Mouse (Mus musculus) embryonic facial prominence, embryonic 14.5 days (tissue): ENCODE measurements around the gene Hs6st1. TPM values are rescaled to one million over a fixed set of nuclear protein-coding genes. Genes with fewer than 3 reads are reported as not detected.

ENCODE experiments used
- ATAC-seq: fragments of 200-750 bp; cut with Nextera tagmentation; 2 replicates; pipeline ENCODE4 v1.8.0; 2017; ENCODE audit warnings: low read depth, moderate number of reproducible peaks, moderate TSS enrichment
- DNase-seq: peaks from one replicate; pipeline ENCODE4 v3.0.0-alpha.2; 2015; ENCODE audit warnings: low spot score
- H3K27ac ChIP-seq: fragments of 300-500 bp; sonication (generic); replicated peaks from 2 replicates; pipeline ENCODE4 v1.5.1; 2014; ENCODE audit warnings: low read depth, mild to moderate bottlenecking, low read length, moderate library complexity
- H3K27me3 ChIP-seq: fragments of 300-500 bp; sonication (generic); replicated peaks from 2 replicates; pipeline ENCODE4 v1.6.1; 2014; ENCODE audit warnings: low read length; ENCODE audit not compliant: control insufficient read depth, insufficient read depth
- H3K36me3 ChIP-seq: fragments of 300-500 bp; sonication (generic); 2 replicates; pipeline ENCODE4 v1.6.1; 2014; ENCODE audit warnings: low read length, mixed read lengths; ENCODE audit not compliant: control insufficient read depth, insufficient read depth
- H3K4me1 ChIP-seq: fragments of 300-500 bp; sonication (generic); 2 replicates; pipeline ENCODE4 v1.6.1; 2014; ENCODE audit warnings: antibody characterized with exemption, low read length; ENCODE audit not compliant: control insufficient read depth, insufficient read depth
- H3K4me2 ChIP-seq: fragments of 300-500 bp; sonication (generic); 2 replicates; pipeline ENCODE4 v1.6.1; 2014; ENCODE audit warnings: low read depth, mild to moderate bottlenecking, low read length, moderate library complexity, mixed read lengths
- H3K4me3 ChIP-seq: fragments of 300-500 bp; sonication (generic); 2 replicates; pipeline ENCODE4 v1.5.1; 2014; ENCODE audit warnings: low read depth, mild to moderate bottlenecking, low read length
- H3K9ac ChIP-seq: fragments of 300-500 bp; sonication (generic); 2 replicates; pipeline ENCODE4 v1.6.1; 2014; ENCODE audit warnings: low read depth, mild to moderate bottlenecking, low read length, moderate library complexity, mixed read lengths
- H3K9me3 ChIP-seq: fragments of 300-500 bp; sonication (generic); 2 replicates; pipeline ENCODE4 v1.6.1; 2016; ENCODE audit warnings: low read length; ENCODE audit not compliant: control insufficient read depth
- WGBS: fragments of 180-500 bp; shearing (Covaris S2); extraction: QIAGEN DNeasy Blood & Tissue Kit; methylation state at CpG from one replicate; pipeline ENCODE4 v1.1.7; 2014; 5-methylcytosine and 5-hydroxymethylcytosine counted together
- polyA plus RNA-seq: library from polyadenylated mRNA; unstranded; fragments of >200 nt; fragmentation: Nextera tagmentation; extraction: Ambion mirVana; gene quantifications from 2 replicates; pipeline ENCODE4 v1.2.1, GENCODE M21; 2014

The Hs6st1 gene
- polyA plus RNA-seq, 1 experiment from 2014 or later, result 11.5 TPM

GRCm38 (mm10) chr1:36062826-36063640 lies 5.2 kb upstream of the Hs6st1 start:
- H3K4me2 ChIP-seq, result no peak overlapping the region
- no peak for ATAC-seq
- no peak overlapping the region for H3K4me3 ChIP-seq
- H3K9ac ChIP-seq, result no peak overlapping the region
- H3K36me3 ChIP-seq, result no peaks in the 10 kb centered on the region
- H3K27me3 ChIP-seq, result no peaks in the 10 kb centered on the region
- H3K4me1 ChIP-seq, result peaks cover 35% of the 10 kb centered on the region
- DNase-seq, result no peak
- 74% methylated on average over 9 of the region's 9 CpGs for WGBS
- no peak overlapping the region for H3K27ac ChIP-seq
- H3K9me3 ChIP-seq, result no peaks in the 10 kb centered on the region

GRCm38 (mm10) chr1:36063641-36063955 lies 4.6 kb upstream of the Hs6st1 start:
- ATAC-seq (no peak), DNase-seq (no peak)
- H3K4me2 ChIP-seq, result no peak overlapping the region
- no peaks in the 10 kb centered on the region for H3K9me3 ChIP-seq
- no peaks in the 10 kb centered on the region for H3K36me3 ChIP-seq
- WGBS, result 67% methylated on average over 2 of the region's 2 CpGs
- H3K9ac ChIP-seq, result no peak overlapping the region
- H3K27me3 ChIP-seq, result no peaks in the 10 kb centered on the region
- H3K27ac ChIP-seq, result no peak overlapping the region
- no peak overlapping the region for H3K4me3 ChIP-seq
- H3K4me1 ChIP-seq, result peaks cover 35% of the 10 kb centered on the region

GRCm38 (mm10) chr1:36064223-36064622 lies 4.0 kb upstream of the Hs6st1 start:
- ATAC-seq, result no peak
- no peak overlapping the region for H3K27ac ChIP-seq
- WGBS, result 41% methylated on average over 4 of the region's 4 CpGs

GRCm38 (mm10) chr1:36064861-36065760 lies 3.1 kb upstream of the Hs6st1 start:
- Histone ChIP-seq H3K4me3 (peak overlapping the region; percentile 24), H3K27ac (peak overlapping the region; percentile 45; the same call in 1 of the 2 replicates), H3K36me3 (no peaks in the 10 kb centered on the region), H3K27me3 (no peaks in the 10 kb centered on the region), H3K4me1 (peaks cover 46% of the 10 kb centered on the region), H3K4me2 (peak overlapping the region; percentile 56), H3K9me3 (no peaks in the 10 kb centered on the region), H3K9ac (peak overlapping the region; percentile 42; the same call in 1 of the 2 replicates)
- DNase-seq (peak; percentile 95), ATAC-seq (peak; percentile 68)
- 1% methylated on average over 24 of the region's 24 CpGs for WGBS

More at GRCm38 (mm10) chr1:36064223-36064622, 4.0 kb upstream of the Hs6st1 start:
- no peaks in the 10 kb centered on the region for H3K27me3 ChIP-seq
- H3K9me3 ChIP-seq, result no peaks in the 10 kb centered on the region
- H3K36me3 ChIP-seq, result no peaks in the 10 kb centered on the region
- peak overlapping the region; percentile 42; the same call in 1 of the 2 replicates for H3K9ac ChIP-seq
- no peak overlapping the region for H3K4me3 ChIP-seq
- peaks cover 38% of the 10 kb centered on the region for H3K4me1 ChIP-seq
- H3K4me2 ChIP-seq, result peak overlapping the region; percentile 56
- DNase-seq, result no peak

- Histone ChIP-seq H3K4me1 (peaks cover 46% of the 10 kb centered on the region), H3K4me3 (peak overlapping the region; percentile 24), H3K9ac (0 out of 2 replicates have a peak overlapping the region, but pooled peaks have one; percentile 39)
Observed at GRCm38 (mm10) chr1:36065761-36066150, 2.4 kb upstream of the Hs6st1 start.

DNA sequence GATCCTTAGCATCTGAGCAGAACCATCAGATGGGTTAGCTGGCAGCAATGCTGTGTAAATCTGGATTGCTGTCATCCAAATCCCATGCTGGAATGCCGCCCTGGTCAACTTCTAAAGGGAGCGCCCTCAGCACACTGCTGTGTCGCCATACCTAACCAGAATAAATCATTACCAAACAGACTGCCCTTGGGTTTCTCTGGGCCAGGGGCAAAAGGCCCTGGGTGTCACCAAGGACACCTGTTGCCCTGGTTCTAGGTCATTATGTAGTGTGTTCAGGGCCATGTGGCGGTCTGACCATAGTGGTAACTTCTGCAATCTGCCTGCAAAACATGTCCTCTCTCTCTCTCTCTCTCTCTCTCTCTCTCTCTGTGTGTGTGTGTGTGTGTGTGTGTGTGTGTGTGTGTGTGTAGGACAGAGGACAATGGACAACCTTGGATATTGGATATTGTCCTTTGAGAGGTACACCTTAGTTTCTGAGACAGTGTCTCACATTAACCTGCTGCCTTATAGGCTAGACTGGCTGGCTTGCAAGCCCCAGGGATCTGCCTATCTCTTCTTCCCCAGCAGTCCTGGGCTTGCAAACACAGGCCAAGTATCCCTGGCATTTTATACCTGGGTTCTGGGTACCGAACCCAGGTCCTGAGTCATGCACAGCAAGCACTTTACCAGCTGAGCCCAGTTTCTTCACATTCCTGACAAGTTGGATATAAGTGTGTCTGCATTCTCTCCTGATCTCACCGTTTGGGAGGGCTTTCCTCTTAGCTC lies 1.8 kb upstream of the Hs6st1 start:
- DNase-seq (no peak), ATAC-seq (no peak)
- Histone ChIP-seq H3K9me3 (no peaks in the 10 kb centered on the region), H3K27ac (no peak overlapping the region), H3K9ac (no peak overlapping the region), H3K4me3 (no peak overlapping the region), H3K4me1 (peaks cover 46% of the 10 kb centered on the region), H3K4me2 (no peak overlapping the region), H3K36me3 (no peaks in the 10 kb centered on the region), H3K27me3 (no peaks in the 10 kb centered on the region)
- WGBS, result 92% methylated on average over 6 of the region's 6 CpGs

More at GRCm38 (mm10) chr1:36065761-36066150, 2.4 kb upstream of the Hs6st1 start:
- no peaks in the 10 kb centered on the region for H3K27me3 ChIP-seq
- no peaks in the 10 kb centered on the region for H3K36me3 ChIP-seq
- 55% methylated on average over 9 of the region's 9 CpGs for WGBS
- DNase-seq (no peak), ATAC-seq (no peak)
- no peaks in the 10 kb centered on the region for H3K9me3 ChIP-seq
- H3K27ac ChIP-seq, result no peak overlapping the region
- peak overlapping the region; percentile 56 for H3K4me2 ChIP-seq

- Histone ChIP-seq H3K4me3 (no peak overlapping the region), H3K4me1 (peaks cover 53% of the 10 kb centered on the region), H3K27me3 (no peaks in the 10 kb centered on the region), H3K9me3 (no peaks in the 10 kb centered on the region), H3K27ac (no peak overlapping the region), H3K36me3 (0 out of 2 replicates have a peak, but pooled peaks cover 4% of the 10 kb centered on the region), H3K4me2 (no peak overlapping the region), H3K9ac (no peak overlapping the region)
- DNase-seq (no peak), ATAC-seq (no peak)
- WGBS, result 76% methylated on average over 4 of the region's 4 CpGs
Observed at GRCm38 (mm10) chr1:36067201-36067600, 999 bp upstream of the Hs6st1 start.

GRCm38 (mm10) chr1:36067611-36068010 lies 589 bp upstream of the Hs6st1 start:
- Histone ChIP-seq H3K4me3 (peak overlapping the region; percentile 89), H3K4me2 (peak overlapping the region; percentile 97), H3K27me3 (no peaks in the 10 kb centered on the region), H3K36me3 (0 out of 2 replicates have a peak, but pooled peaks cover 4% of the 10 kb centered on the region), H3K9ac (peak overlapping the region; percentile 82), H3K27ac (no peak overlapping the region), H3K4me1 (peaks cover 56% of the 10 kb centered on the region), H3K9me3 (no peaks in the 10 kb centered on the region)
- ATAC-seq (no peak), DNase-seq (no peak)
- WGBS, result 25% methylated on average over 12 of the region's 12 CpGs
